Mouse (Mus musculus) stomach, postnatal 0 days (tissue): ENCODE results near the gene Tmem239. TPM values are rescaled to one million over a fixed set of nuclear protein-coding genes. Genes with fewer than 3 reads are reported as not detected.

Experiments used
- ATAC-seq: fragments of 200-750 bp; cut with Nextera tagmentation; 2 replicates; pipeline ENCODE4 v1.8.0; 2017; ENCODE audit not compliant: low FRiP score, low TSS enrichment
- DNase-seq: peaks from one replicate; pipeline ENCODE4 v3.0.0-alpha.2; 2016; ENCODE audit warnings: low spot score
- H3K27ac ChIP-seq: fragments of 300-500 bp; sonication (generic); replicated peaks from 2 replicates; pipeline ENCODE4 v1.5.1; 2014; ENCODE audit warnings: mild to moderate bottlenecking, control low read depth
- H3K27me3 ChIP-seq: fragments of 300-500 bp; sonication (generic); 2 replicates; pipeline ENCODE4 v1.6.1; 2014; ENCODE audit warnings: low read length; ENCODE audit not compliant: control insufficient read depth, insufficient read depth
- H3K36me3 ChIP-seq: fragments of 300-500 bp; sonication (generic); 2 replicates; pipeline ENCODE4 v1.6.1; 2014; ENCODE audit warnings: low read length, mixed read lengths; ENCODE audit not compliant: control insufficient read depth, insufficient read depth
- H3K4me1 ChIP-seq: fragments of 300-500 bp; sonication (generic); replicated peaks from 2 replicates; pipeline ENCODE4 v1.6.1; 2014; ENCODE audit warnings: antibody characterized with exemption; ENCODE audit not compliant: control insufficient read depth, insufficient read depth
- H3K4me2 ChIP-seq: fragments of 300-500 bp; sonication (generic); replicated peaks from 2 replicates; pipeline ENCODE4 v1.6.1; 2014; ENCODE audit warnings: low read depth, mild to moderate bottlenecking, control low read depth, moderate library complexity
- H3K4me3 ChIP-seq: fragments of 300-500 bp; sonication (generic); 2 replicates; pipeline ENCODE4 v1.5.1; 2014; ENCODE audit warnings: low read depth, low read length, control low read depth
- H3K9ac ChIP-seq: fragments of 300-500 bp; sonication (generic); 2 replicates; pipeline ENCODE4 v1.6.1; 2014; ENCODE audit warnings: mild to moderate bottlenecking, low read length, control low read depth, mixed read lengths
- H3K9me3 ChIP-seq: fragments of 300-500 bp; sonication (generic); 2 replicates; pipeline ENCODE4 v1.6.1; 2016; ENCODE audit warnings: low read length; ENCODE audit not compliant: control insufficient read depth
- CTCF ChIP-seq: IDR thresholded peaks from 2 replicates; pipeline ENCODE4 v1.5.1; 2016; ENCODE audit warnings: antibody characterized with exemption, low read depth, mild to moderate bottlenecking, moderate library complexity
- EP300 ChIP-seq: optimal IDR thresholded peaks from 2 replicates; pipeline ENCODE3; 2016; ENCODE audit warnings: antibody characterized with exemption
- WGBS: fragments of 180-500 bp; shearing (Covaris S2); extraction: QIAGEN DNeasy Blood & Tissue Kit; methylation state at CpG from one replicate; pipeline ENCODE4 v1.1.7; 2014; 5-methylcytosine and 5-hydroxymethylcytosine counted together
- polyA plus RNA-seq: library from polyadenylated mRNA; unstranded; fragments of >200 nt; fragmentation: Nextera tagmentation; extraction: Ambion mirVana; gene quantifications from 2 replicates; pipeline ENCODE4 v1.2.1, GENCODE M21; 2015

The Tmem239 gene
- polyA plus RNA-seq, 1 experiment from 2014 or later = not detected

GRCm38 (mm10) chr2:130392836-130393235, 13.4 kb upstream of the Tmem239 start:
- Histone ChIP-seq H3K4me1 (0 out of 2 replicates have a peak, but pooled peaks cover 2% of the 10 kb centered on the region), H3K36me3 (no peaks in the 10 kb centered on the region), H3K27me3 (no peaks in the 10 kb centered on the region), H3K9me3 (no peaks in the 10 kb centered on the region), H3K27ac (no peak overlapping the region), H3K4me3 (no peak overlapping the region), H3K4me2 (no peak overlapping the region), H3K9ac (no peak overlapping the region)
- 78% methylated on average over 3 of the region's 3 CpGs for WGBS
- no peak for ATAC-seq
- DNase-seq = no peak
- TF ChIP-seq CTCF (no peak), EP300 (no peak)

- no peaks in the 10 kb centered on the region for H3K9me3 ChIP-seq
- no peak overlapping the region for H3K9ac ChIP-seq
- no peak overlapping the region for H3K4me2 ChIP-seq
- ATAC-seq (no peak), DNase-seq (no peak)
- no peaks in the 10 kb centered on the region for H3K36me3 ChIP-seq
- H3K27me3 ChIP-seq = no peaks in the 10 kb centered on the region
- H3K4me3 ChIP-seq = no peak overlapping the region
- 93% methylated on average over 11 of the region's 11 CpGs for WGBS
- H3K27ac ChIP-seq = no peak overlapping the region
- 0 out of 2 replicates have a peak, but pooled peaks cover 2% of the 10 kb centered on the region for H3K4me1 ChIP-seq
- no peak for TF ChIP-seq EP300
- no peak for TF ChIP-seq CTCF
Observed at GRCm38 (mm10) chr2:130395696-130396095, 10.6 kb upstream of the Tmem239 start.

- H3K4me3 ChIP-seq = peak within 1 kb of the TSS; percentile 56
- no peak within 1 kb of the TSS for H3K27ac ChIP-seq
- no peaks in the 10 kb centered on the region for H3K27me3 ChIP-seq
- H3K4me2 ChIP-seq = peak within 1 kb of the TSS; percentile 91
- under 1% methylated on average over 43 of the region's 53 CpGs for WGBS
- H3K4me1 ChIP-seq = 0 out of 2 replicates have a peak, but pooled peaks cover 2% of the 10 kb centered on the region
- H3K9ac ChIP-seq = peak within 1 kb of the TSS; percentile 58
- TF ChIP-seq EP300 (no peak), CTCF (no peak)
- H3K9me3 ChIP-seq = no peaks in the 10 kb centered on the region
- H3K36me3 ChIP-seq = no peaks in the 10 kb centered on the region
- ATAC-seq (peak; percentile 68), DNase-seq (peak; percentile 36)
Observed at GRCm38 (mm10) chr2:130397186-130397985, 8.9 kb upstream of the Tmem239 start, which contains the start of gene Cpxm1. Gene Cpxm1, minus strand, starts transcription at chr2:130397574.

GRCm38 (mm10) chr2:130398091-130398490, 8.2 kb upstream of the Tmem239 start:
- peak overlapping the region; percentile 58; the same call in 1 of the 2 replicates for H3K9ac ChIP-seq
- DNase-seq = no peak
- ATAC-seq = no peak
- no peaks in the 10 kb centered on the region for H3K27me3 ChIP-seq
- no peaks in the 10 kb centered on the region for H3K36me3 ChIP-seq
- no peaks in the 10 kb centered on the region for H3K9me3 ChIP-seq
- 17% methylated on average over 14 of the region's 14 CpGs for WGBS
- H3K27ac ChIP-seq = no peak overlapping the region
- peak overlapping the region; percentile 91 for H3K4me2 ChIP-seq
- H3K4me3 ChIP-seq = peak overlapping the region; percentile 56
- TF ChIP-seq CTCF (no peak), EP300 (no peak)
- H3K4me1 ChIP-seq = 0 out of 2 replicates have a peak, but pooled peaks cover 2% of the 10 kb centered on the region

DNA sequence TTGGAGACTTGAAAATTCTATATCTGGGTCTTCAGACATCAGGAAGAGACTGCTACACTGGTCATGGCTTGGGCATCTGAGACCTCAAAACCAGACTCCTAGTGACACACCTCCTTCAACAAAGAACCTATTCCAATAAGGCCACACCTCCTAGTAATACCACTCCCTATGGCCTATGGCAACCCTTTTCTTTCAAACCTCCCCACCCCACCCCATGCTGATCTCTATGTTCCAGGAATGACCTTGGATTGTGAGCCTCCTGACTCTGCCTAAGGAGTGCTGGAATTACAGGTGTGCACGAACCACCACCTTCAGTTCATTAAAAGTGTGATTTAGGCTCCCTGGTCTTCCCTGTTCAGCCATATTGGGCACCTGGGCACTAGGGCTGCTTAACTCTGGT, 6.2 kb upstream of the Tmem239 start:
- H3K9me3 ChIP-seq = no peaks in the 10 kb centered on the region
- ATAC-seq = no peak
- 96% methylated on average over 1 of the region's 1 CpGs for WGBS
- no peak for DNase-seq
- no peaks in the 10 kb centered on the region for H3K27me3 ChIP-seq
- H3K27ac ChIP-seq = no peak overlapping the region
- 0 out of 2 replicates have a peak, but pooled peaks cover 2% of the 10 kb centered on the region for H3K4me1 ChIP-seq
- H3K9ac ChIP-seq = no peak overlapping the region
- H3K4me2 ChIP-seq = no peak overlapping the region
- no peaks in the 10 kb centered on the region for H3K36me3 ChIP-seq
- no peak overlapping the region for H3K4me3 ChIP-seq
- TF ChIP-seq CTCF = no peak
- no peak for TF ChIP-seq EP300

GRCm38 (mm10) chr2:130401891-130402290, 4.4 kb upstream of the Tmem239 start:
- no peak overlapping the region for H3K4me3 ChIP-seq
- H3K9me3 ChIP-seq = no peaks in the 10 kb centered on the region
- WGBS = 61% methylated on average over 4 of the region's 4 CpGs
- H3K27me3 ChIP-seq = no peaks in the 10 kb centered on the region
- H3K36me3 ChIP-seq = no peaks in the 10 kb centered on the region
- no peak for DNase-seq
- no peak for TF ChIP-seq EP300
- TF ChIP-seq CTCF = no peak
- no peak overlapping the region for H3K27ac ChIP-seq
- 0 out of 2 replicates have a peak, but pooled peaks cover 2% of the 10 kb centered on the region for H3K4me1 ChIP-seq
- H3K9ac ChIP-seq = no peak overlapping the region
- no peak for ATAC-seq
- no peak overlapping the region for H3K4me2 ChIP-seq
